Mouse (Mus musculus) layer of hippocampus, adult 6 months (tissue): ENCODE results near the gene Stard7. TPM values are rescaled to one million over a fixed set of nuclear protein-coding genes. Genes with fewer than 3 reads are reported as not detected.

Source experiments
- long read RNA-seq, 2 experiments: library from polyadenylated mRNA; unstranded; transcript quantifications; one replicate each; pipeline ENCODE4 v2.0.0; 2019 to 2020
- polyA plus RNA-seq: library from polyadenylated mRNA; unstranded; fragments of <200 nt; fragmentation: Nextera tagmentation; gene quantifications from 2 replicates; pipeline ENCODE4 v1.2.3, GENCODE M21; 2021

Stard7 gene
- polyA plus RNA-seq, result 51.6 and 54.6 TPM in 2 replicates
- long read RNA-seq, experiment 1, transcript Stard7-202 (8 exons, 3,116 nt), result major isoform, 129 of 168 reads
- long read RNA-seq, experiment 1, partial matches to known transcripts, result 28 of 168 reads
- long read RNA-seq, experiment 1, other reads (novel, unspliced or antisense), result 5 of 168 reads
- long read RNA-seq, experiment 2, transcript Stard7-204 (7 exons, 2,869 nt), result minor isoform, 22 of 841 reads
- long read RNA-seq, experiment 2, transcript Stard7-202 (8 exons, 3,116 nt), result major isoform, 756 of 841 reads
- long read RNA-seq, experiment 2, partial matches to known transcripts, result 13 of 841 reads
- long read RNA-seq, experiment 2, other reads (novel, unspliced or antisense), result 45 of 841 reads

DNA sequence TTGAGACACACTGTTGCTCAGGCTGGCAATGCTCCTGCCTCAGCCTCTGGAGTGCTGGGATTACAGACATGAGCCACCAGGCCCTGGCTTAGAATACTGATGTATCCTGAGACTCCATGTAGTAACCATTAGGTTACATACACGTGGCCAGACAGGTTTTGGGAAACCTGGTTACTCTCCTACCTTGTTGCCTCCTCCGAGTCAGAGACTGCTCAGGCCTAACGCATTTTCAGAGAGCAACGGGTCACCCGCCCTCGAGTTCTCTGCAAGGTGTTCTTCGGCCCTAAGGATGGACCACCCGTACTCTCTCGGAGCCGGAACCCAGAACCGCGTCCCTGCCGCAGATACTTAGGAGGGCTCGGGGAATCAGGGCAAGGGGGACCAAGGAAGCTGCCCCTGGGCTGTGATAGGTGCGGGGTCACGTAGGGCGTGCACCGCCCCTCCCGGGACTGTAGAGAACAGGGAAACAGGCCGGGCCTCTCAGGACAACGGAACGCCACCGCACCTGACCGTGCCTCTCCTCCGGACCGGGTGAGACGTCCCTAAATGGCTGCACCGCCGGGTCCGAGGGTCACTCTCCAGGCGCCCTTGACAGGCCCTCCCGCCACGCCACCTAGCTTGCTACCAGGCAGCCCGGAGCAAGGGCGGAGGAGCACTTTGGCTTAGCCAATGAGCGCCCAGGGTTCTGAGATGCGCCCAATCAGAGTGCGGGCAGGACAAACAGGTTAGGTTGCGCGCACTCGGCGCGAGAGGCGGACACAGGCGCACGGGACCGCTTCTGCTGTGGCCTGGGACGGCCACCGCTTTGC, at the start of gene Stard7:
Stard7 (plus strand) TSS at position 728 of the 809 bp plus-strand sequence.

DNA sequence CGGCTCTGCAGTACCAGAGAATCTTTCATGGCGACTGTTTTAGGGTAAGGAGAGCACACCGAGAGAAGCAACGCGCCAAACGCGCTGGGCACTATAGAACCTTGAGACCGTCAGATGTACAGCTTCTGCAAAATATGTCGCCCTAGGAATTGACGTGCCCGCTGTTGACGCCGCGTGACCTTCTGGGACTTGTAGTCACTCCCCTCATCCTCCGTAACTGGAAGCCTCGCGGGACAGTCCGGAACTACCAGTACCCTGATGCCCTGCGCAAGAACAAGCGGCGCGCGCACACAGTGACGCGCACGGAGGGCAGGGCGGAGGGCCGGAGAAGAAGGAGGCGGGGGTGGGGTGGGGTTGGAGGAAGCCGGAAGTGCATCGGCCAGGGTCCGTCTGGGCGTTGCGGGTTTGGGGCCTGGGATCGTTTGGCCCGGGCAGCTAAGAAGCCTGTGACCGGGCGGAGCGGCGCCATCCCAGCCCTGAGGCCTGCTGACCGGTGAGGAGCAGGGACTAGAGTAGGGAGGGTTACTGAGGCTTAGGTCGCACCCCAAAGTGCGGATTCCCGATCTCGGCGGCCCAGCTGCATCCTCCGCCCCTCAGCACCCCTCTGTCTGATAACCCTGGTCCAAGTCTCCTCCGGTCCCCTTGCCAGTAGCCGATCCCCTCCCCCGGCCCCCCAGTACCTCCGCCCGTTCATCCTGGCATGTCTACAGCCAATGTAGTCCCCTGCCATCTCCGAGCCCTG, 22.3 kb upstream of the Stard7 start, which contains the start of the genes Ciao1 and Tmem127:
Ciao1 (minus strand) TSS at position 225 of the 742 bp plus-strand sequence.
Tmem127 (plus strand) TSS at position 317 of the 742 bp plus-strand sequence.

DNA sequence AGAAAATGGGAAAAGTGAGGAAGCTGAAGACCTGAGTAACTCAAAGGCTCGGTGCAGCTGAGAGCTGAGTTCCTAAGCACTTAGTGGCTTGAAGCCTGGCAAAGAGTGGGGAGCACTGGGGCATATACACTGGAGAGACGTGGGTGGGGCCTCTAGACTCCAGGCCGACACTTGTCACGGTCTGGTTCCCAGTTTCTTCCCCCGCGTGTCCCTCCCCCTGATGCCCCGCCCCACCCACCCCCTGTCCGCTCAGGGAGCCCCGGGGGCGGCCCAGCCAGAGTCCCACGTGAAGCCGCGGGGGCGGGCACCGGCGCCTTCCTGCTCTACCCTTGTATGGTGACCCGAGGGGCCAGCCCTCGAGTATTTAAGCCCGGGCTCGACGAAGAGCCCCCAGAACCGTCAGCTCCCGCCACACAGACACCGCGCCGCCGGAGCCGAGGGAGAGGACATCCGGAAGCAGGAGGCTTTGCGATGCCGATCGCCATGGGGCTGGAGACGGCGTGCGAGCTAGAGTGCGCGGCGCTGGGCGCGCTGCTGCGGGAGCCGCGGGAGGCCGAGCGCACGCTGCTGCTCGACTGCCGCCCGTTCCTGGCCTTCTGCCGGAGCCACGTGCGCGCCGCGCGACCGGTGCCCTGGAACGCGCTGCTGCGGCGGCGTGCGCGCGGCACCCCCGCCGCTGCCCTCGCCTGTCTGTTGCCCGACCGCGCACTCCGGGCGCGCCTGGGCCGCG, 65.9 kb downstream of the Stard7 start, which contains the start of gene Dusp2:
Dusp2 (plus strand) TSS at position 393 of the 730 bp plus-strand sequence.

DNA sequence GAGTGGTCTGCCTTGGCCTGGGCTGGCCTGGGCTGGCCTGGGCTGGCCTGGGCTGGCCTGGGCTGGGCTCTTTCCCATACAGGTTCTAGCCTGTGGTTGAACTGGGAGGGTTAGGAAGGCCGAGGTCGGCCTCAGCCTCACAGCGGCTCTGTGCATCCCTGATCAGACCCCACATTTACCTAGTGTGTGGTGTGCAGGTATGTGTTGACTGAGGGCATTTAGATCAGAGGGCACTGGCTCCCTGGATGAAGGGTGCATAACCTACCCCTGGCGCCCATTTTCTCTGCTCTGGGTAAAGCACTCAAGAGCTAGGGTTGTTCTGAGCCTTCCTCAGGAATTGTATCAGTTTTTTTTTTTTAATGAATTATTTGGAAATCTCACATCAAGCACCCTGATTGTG, 68.4 kb downstream of the Stard7 start, which contains the start of gene Astl:
Astl (plus strand) TSS at position 224 of the 400 bp plus-strand sequence.

Other genes with a start within 250 kb of the Stard7 start
- 43.2 and 45.1 TPM in 2 replicates for gene Blvra, start 199.6 kb upstream of the Stard7 start, polyA plus RNA-seq
- 0.99 and 1.1 TPM in 2 replicates for gene Ncaph, start 136.3 kb upstream of the Stard7 start, polyA plus RNA-seq
- 3.5 and 19.0 TPM in 2 replicates for gene Itpripl1, start 126.8 kb upstream of the Stard7 start, polyA plus RNA-seq
- gene 1810024B03Rik, start 61.9 kb upstream of the Stard7 start, polyA plus RNA-seq, result 1.3 and 1.5 TPM in 2 replicates
- 18.6 and 25.0 TPM in 2 replicates for gene Snrnp200, start 61.8 kb upstream of the Stard7 start, polyA plus RNA-seq
- 36.4 and 36.7 TPM in 2 replicates for gene Ciao1, start 22.4 kb upstream of the Stard7 start, polyA plus RNA-seq
- gene Tmem127, start 22.3 kb upstream of the Stard7 start, polyA plus RNA-seq, result 42.1 and 77.3 TPM in 2 replicates
- gene Dusp2, start 65.9 kb downstream of the Stard7 start, polyA plus RNA-seq, result 1.5 and 2.7 TPM in 2 replicates
- gene Astl, start 68.4 kb downstream of the Stard7 start, polyA plus RNA-seq, result not detected in 2 replicates
- gene Adra2b, start 93.0 kb downstream of the Stard7 start, polyA plus RNA-seq, result 0.68 and 0.88 TPM in 2 replicates
- gene Gpat2, start 155.0 kb downstream of the Stard7 start, polyA plus RNA-seq, result not detected in 2 replicates
- 39.0 and 41.6 TPM in 2 replicates for gene Fahd2a, start 174.3 kb downstream of the Stard7 start, polyA plus RNA-seq